Mouse (Mus musculus) cerebellum, adult (tissue): Measurements from ENCODE around the gene Ccdc153.

ENCODE experiments used
- ATAC-seq: cut with Nextera tagmentation; 2 replicates; pipeline ENCODE4 v1.9.2; 2017; ENCODE audit warnings: mild to moderate bottlenecking, moderate library complexity, mixed read lengths; ENCODE audit not compliant: insufficient number of reproducible peaks, low FRiP score, low TSS enrichment

The Ccdc153 gene

GRCm38 (mm10) chr9:44238501-44239190 lies 1.8 kb upstream of the Ccdc153 start:
- no peak for ATAC-seq

GRCm38 (mm10) chr9:44239447-44239846 lies 1.0 kb upstream of the Ccdc153 start:
- no peak for ATAC-seq

GRCm38 (mm10) chr9:44240911-44241310 lies 435 bp downstream of the Ccdc153 start:
- ATAC-seq = no peak

- ATAC-seq = no peak
These were observed 942 bp downstream of the Ccdc153 start for GRCm38 (mm10) chr9:44241418-44241817.

- no peak for ATAC-seq
These were observed 3.1 kb downstream of the Ccdc153 start for GRCm38 (mm10) chr9:44243621-44244020.

- no peak for ATAC-seq
These were observed 7.4 kb downstream of the Ccdc153 start for GRCm38 (mm10) chr9:44247907-44248306.

- ATAC-seq = peak; percentile 26; the same call in 1 of the 2 replicates
These were observed 9.0 kb downstream of the Ccdc153 start for GRCm38 (mm10) chr9:44249181-44250146.

- no peak for ATAC-seq
These were observed 10.0 kb downstream of the Ccdc153 start for GRCm38 (mm10) chr9:44250445-44250844.

- ATAC-seq = no peak
These were observed 10.8 kb downstream of the Ccdc153 start, which contains the start of gene Pdzd3 for GRCm38 (mm10) chr9:44251314-44251713. Gene Pdzd3 (minus strand): TSS chr9:44251471.

GRCm38 (mm10) chr9:44253441-44253840 lies 13.0 kb downstream of the Ccdc153 start:
- no peak for ATAC-seq

- no peak for ATAC-seq
These were observed 14.1 kb downstream of the Ccdc153 start for GRCm38 (mm10) chr9:44254508-44255135.

- ATAC-seq = no peak
These were observed 14.7 kb downstream of the Ccdc153 start for GRCm38 (mm10) chr9:44255136-44255521.

GRCm38 (mm10) chr9:44256213-44256612 lies 15.7 kb downstream of the Ccdc153 start:
- ATAC-seq = no peak

- ATAC-seq = no peak
These were observed 18.5 kb downstream of the Ccdc153 start for GRCm38 (mm10) chr9:44259014-44259413.

GRCm38 (mm10) chr9:44261388-44261787 lies 20.9 kb downstream of the Ccdc153 start:
- ATAC-seq = no peak

GRCm38 (mm10) chr9:44266478-44267226 lies 26.2 kb downstream of the Ccdc153 start:
- no peak for ATAC-seq

GRCm38 (mm10) chr9:44267319-44268026 lies 27.0 kb downstream of the Ccdc153 start:
- ATAC-seq = peak; percentile 81; the same call in 1 of the 2 replicates

- ATAC-seq = peak; percentile 70; the same call in 1 of the 2 replicates
These were observed 27.5 kb downstream of the Ccdc153 start for GRCm38 (mm10) chr9:44268027-44268360.

- no peak for ATAC-seq
These were observed 28.0 kb downstream of the Ccdc153 start, which contains the start of gene Nlrx1 for GRCm38 (mm10) chr9:44268432-44268831. Gene Nlrx1 (minus strand): TSS chr9:44268599.
